Mouse (Mus musculus) bone marrow macrophage, adult 2 months (primary cell): Measurements from ENCODE around the gene Nudt4.

Experiments used
- CTCF ChIP-seq: IDR thresholded peaks from 2 replicates; pipeline ENCODE4 v1.5.1; 2012; ENCODE audit warnings: low read depth, mild to moderate bottlenecking, low read length, moderate library complexity
- POLR2A ChIP-seq: IDR thresholded peaks from 2 replicates; pipeline ENCODE4 v1.6.1; 2012; ENCODE audit warnings: mild to moderate bottlenecking, low read depth, low read length, borderline replicate concordance

- no peak for TF ChIP-seq CTCF
- TF ChIP-seq POLR2A = no peak
These were observed 2.8 kb upstream of the Nudt4 start for GRCm38 (mm10) chr10:95566786-95567185.
